Comparison of ENCODE assay signal across 8 mouse cellular contexts in genomic region chr13:49147858-49148226, GRCm38 (mm10). TPM values are rescaled to one million over a fixed set of nuclear protein-coding genes. Genes with fewer than 3 reads are reported as not detected.
DNase-seq lines count a peak whose midpoint lies in the region; ATAC-seq and TF ChIP-seq lines count a peak whose summit lies in the region.

TSS of gene Wnk2 (minus strand) at chr13:49148014.

- no peaks in the 10 kb centered on the region for H3K36me3 ChIP-seq in embryonic facial prominence, embryonic 15.5 days
- H3K36me3 ChIP-seq in heart, embryonic 10.5 days, result no peaks in the 10 kb centered on the region
- no peaks in the 10 kb centered on the region for H3K36me3 ChIP-seq in kidney, embryonic 14.5 days (ENCODE audit: control insufficient read depth, insufficient read depth, low read length)
- no peaks in the 10 kb centered on the region for H3K36me3 ChIP-seq in limb, embryonic 14.5 days (ENCODE audit: control insufficient read depth, insufficient read depth, low read length)
- H3K36me3 ChIP-seq in midbrain, embryonic 15.5 days (replicated peaks), result no peaks in the 10 kb centered on the region
- H3K36me3 ChIP-seq in stomach, embryonic 14.5 days (ENCODE audit: control insufficient read depth, insufficient read depth, low read length), result no peaks in the 10 kb centered on the region

- peak within 1 kb of the TSS; percentile 68 for H3K4me3 ChIP-seq in embryonic facial prominence, embryonic 15.5 days (replicated peaks)
- H3K4me3 ChIP-seq in heart, embryonic 10.5 days, result peak within 1 kb of the TSS; percentile 79
- peak within 1 kb of the TSS; percentile 73 for H3K4me3 ChIP-seq in kidney, embryonic 14.5 days (ENCODE audit: low read length)
- H3K4me3 ChIP-seq in limb, embryonic 14.5 days (replicated peaks; ENCODE audit: low read length), result peak within 1 kb of the TSS; percentile 68
- peak within 1 kb of the TSS; percentile 85 for H3K4me3 ChIP-seq in midbrain, embryonic 15.5 days
- peak within 1 kb of the TSS; percentile 60 for H3K4me3 ChIP-seq in stomach, embryonic 14.5 days (ENCODE audit: low read depth, low read length)

- under 1% methylated on average over 38 of the region's 43 CpGs for WGBS in embryonic facial prominence, embryonic 15.5 days
- WGBS in heart, embryonic 10.5 days, result under 1% methylated on average over 43 of the region's 43 CpGs
- WGBS in kidney, embryonic 14.5 days, result under 1% methylated on average over 33 of the region's 43 CpGs
- 1% methylated on average over 28 of the region's 43 CpGs for WGBS in limb, embryonic 14.5 days
- WGBS in midbrain, embryonic 15.5 days, result 0% methylated on average over 43 of the region's 43 CpGs
- 2% methylated on average over 25 of the region's 43 CpGs for WGBS in stomach, embryonic 14.5 days

- peak within 1 kb of the TSS; percentile 37 for H3K9ac ChIP-seq in embryonic facial prominence, embryonic 15.5 days
- H3K9ac ChIP-seq in kidney, embryonic 14.5 days (ENCODE audit: low read depth, low read length), result peak within 1 kb of the TSS; percentile 66
- peak within 1 kb of the TSS; percentile 64 for H3K9ac ChIP-seq in limb, embryonic 14.5 days (ENCODE audit: low read depth, low read length, severe bottlenecking)
- H3K9ac ChIP-seq in midbrain, embryonic 15.5 days, result peak within 1 kb of the TSS; percentile 87
- peak within 1 kb of the TSS; percentile 55 for H3K9ac ChIP-seq in stomach, embryonic 14.5 days (replicated peaks; ENCODE audit: low read depth, low read length)

- TF ChIP-seq POLR2A in limb, embryonic 14.5 days (IDR thresholded peaks at IDR 0.05; ENCODE audit: borderline replicate concordance, extremely low read depth, insufficient read depth, insufficient read length), result no peak

- ATAC-seq in embryonic facial prominence, embryonic 15.5 days (ENCODE audit: insufficient number of reproducible peaks, low FRiP score, low TSS enrichment, low read depth), result peak; percentile 69
- ATAC-seq in kidney, embryonic 14.5 days (ENCODE audit: low FRiP score, low TSS enrichment), result peak; percentile 57
- peak; percentile 80 for ATAC-seq in limb, embryonic 14.5 days (ENCODE audit: low FRiP score, low read depth)
- ATAC-seq in midbrain, embryonic 15.5 days (replicated peaks), result peak; percentile 78
- peak; percentile 84 for ATAC-seq in stomach, embryonic 14.5 days (ENCODE audit: insufficient number of reproducible peaks, insufficient read depth, low FRiP score, low read depth)

- H3K9me3 ChIP-seq in embryonic facial prominence, embryonic 15.5 days (replicated peaks), result no peaks in the 10 kb centered on the region
- H3K9me3 ChIP-seq in heart, embryonic 10.5 days, result no peaks in the 10 kb centered on the region
- H3K9me3 ChIP-seq in kidney, embryonic 14.5 days (ENCODE audit: control insufficient read depth, low read length), result no peaks in the 10 kb centered on the region
- no peaks in the 10 kb centered on the region for H3K9me3 ChIP-seq in limb, embryonic 14.5 days (ENCODE audit: control insufficient read depth, low read length)
- H3K9me3 ChIP-seq in midbrain, embryonic 15.5 days, result no peaks in the 10 kb centered on the region
- H3K9me3 ChIP-seq in stomach, embryonic 14.5 days (ENCODE audit: control insufficient read depth, low read depth, low read length), result no peaks in the 10 kb centered on the region

- peak; percentile 77 for DNase-seq in layer of hippocampus, adult 11-12 months (ENCODE audit: low spot score)
- no peak for DNase-seq in layer of hippocampus, adult 9-10 months (ENCODE audit: low spot score)
- DNase-seq in heart, embryonic 10.5 days (ENCODE audit: low spot score), result no peak
- peak; percentile 17 for DNase-seq in limb, embryonic 14.5 days (ENCODE audit: low spot score)

- H3K4me1 ChIP-seq in embryonic facial prominence, embryonic 15.5 days, result peaks cover 42% of the 10 kb centered on the region
- H3K4me1 ChIP-seq in heart, embryonic 10.5 days, result peaks cover 43% of the 10 kb centered on the region
- H3K4me1 ChIP-seq in kidney, embryonic 14.5 days (ENCODE audit: control insufficient read depth, insufficient read depth, low read length), result peaks cover 10% of the 10 kb centered on the region; the same call in 1 of the 2 replicates
- peaks cover 16% of the 10 kb centered on the region for H3K4me1 ChIP-seq in limb, embryonic 14.5 days (ENCODE audit: control insufficient read depth, insufficient read depth, low read length)
- peaks cover 41% of the 10 kb centered on the region for H3K4me1 ChIP-seq in midbrain, embryonic 15.5 days
- H3K4me1 ChIP-seq in stomach, embryonic 14.5 days (ENCODE audit: control insufficient read depth, insufficient read depth, low read length), result peaks cover 11% of the 10 kb centered on the region

- peaks cover 37% of the 10 kb centered on the region for H3K27me3 ChIP-seq in embryonic facial prominence, embryonic 15.5 days
- H3K27me3 ChIP-seq in heart, embryonic 10.5 days (ENCODE audit: insufficient read depth, poor library complexity, severe bottlenecking), result peaks cover 80% of the 10 kb centered on the region
- H3K27me3 ChIP-seq in kidney, embryonic 14.5 days (ENCODE audit: control insufficient read depth, insufficient read depth, low read length), result peaks cover 45% of the 10 kb centered on the region
- peaks cover 42% of the 10 kb centered on the region for H3K27me3 ChIP-seq in limb, embryonic 14.5 days (ENCODE audit: control insufficient read depth, insufficient read depth, low read length)
- no peaks in the 10 kb centered on the region for H3K27me3 ChIP-seq in midbrain, embryonic 15.5 days (replicated peaks)
- H3K27me3 ChIP-seq in stomach, embryonic 14.5 days (ENCODE audit: control insufficient read depth, insufficient read depth, low read length), result 0 out of 2 replicates have a peak, but pooled peaks cover 3% of the 10 kb centered on the region

- H3K27ac ChIP-seq in embryonic facial prominence, embryonic 15.5 days (replicated peaks), result no peak within 1 kb of the TSS; the same call in 1 of the 2 replicates
- H3K27ac ChIP-seq in heart, embryonic 10.5 days, result peak within 1 kb of the TSS; percentile 85
- H3K27ac ChIP-seq in kidney, embryonic 14.5 days (ENCODE audit: low read depth, low read length), result no peak within 1 kb of the TSS
- 0 out of 2 replicates have a peak within 1 kb of the TSS, but pooled peaks have one; percentile 9 for H3K27ac ChIP-seq in limb, embryonic 14.5 days (replicated peaks; ENCODE audit: low read depth, low read length)
- peak within 1 kb of the TSS; percentile 91 for H3K27ac ChIP-seq in midbrain, embryonic 15.5 days
- H3K27ac ChIP-seq in stomach, embryonic 14.5 days (ENCODE audit: low read length), result no peak within 1 kb of the TSS

- H3K4me2 ChIP-seq in embryonic facial prominence, embryonic 15.5 days (replicated peaks), result peak within 1 kb of the TSS; percentile 99
- H3K4me2 ChIP-seq in kidney, embryonic 14.5 days (replicated peaks; ENCODE audit: low read depth, low read length), result peak within 1 kb of the TSS; percentile 97
- H3K4me2 ChIP-seq in limb, embryonic 14.5 days (replicated peaks; ENCODE audit: low read depth, low read length, severe bottlenecking), result peak within 1 kb of the TSS; percentile 99
- H3K4me2 ChIP-seq in midbrain, embryonic 15.5 days, result peak within 1 kb of the TSS; percentile 96
- H3K4me2 ChIP-seq in stomach, embryonic 14.5 days (replicated peaks; ENCODE audit: low read depth, low read length), result peak within 1 kb of the TSS; percentile 83

RNA-seq across cellular contexts. Expression of gene Wnk2, which starts in this region (rescaled TPM):
- 2.6 and 3.1 TPM in 2 replicates for polyA plus RNA-seq in embryonic facial prominence, embryonic 15.5 days (2015; fragmentation: Nextera tagmentation; extraction: Ambion mirVana)
- polyA plus RNA-seq in heart, embryonic 10.5 days (2016; fragmentation: Nextera tagmentation; extraction: Ambion mirVana), result 0.89 TPM in 2 replicates
- polyA plus RNA-seq in kidney, embryonic 14.5 days (2014; fragmentation: Nextera tagmentation; extraction: Ambion mirVana), result 1.7 and 2.1 TPM in 2 replicates
- 7.8 and 11.4 TPM in 2 replicates for polyA plus RNA-seq in limb, embryonic 14.5 days (2012; rRNA removed)
- polyA plus RNA-seq in limb, embryonic 14.5 days (2014; fragmentation: Nextera tagmentation; extraction: Ambion mirVana), result 3.0 and 3.2 TPM in 2 replicates
- polyA plus RNA-seq in midbrain, embryonic 15.5 days (2015; fragmentation: Nextera tagmentation; extraction: Ambion mirVana), result 26.0 and 27.8 TPM in 2 replicates
- 4.2 and 4.4 TPM in 2 replicates for polyA plus RNA-seq in stomach, embryonic 14.5 days (2014; fragmentation: Nextera tagmentation; extraction: Ambion mirVana)

Comparison
In these comparisons a context has a peak if more than half of its experiments do, and no peak if none do; other contexts are left out.
1. DNase-seq: peak in layer of hippocampus, adult 11-12 months (single experiment) and limb, embryonic 14.5 days (single experiment); none in layer of hippocampus, adult 9-10 months (single experiment) and heart, embryonic 10.5 days (single experiment).
2. H3K27ac ChIP-seq: peak in heart, embryonic 10.5 days (single experiment), limb, embryonic 14.5 days (single experiment) and midbrain, embryonic 15.5 days (single experiment); none in embryonic facial prominence, embryonic 15.5 days (single experiment), kidney, embryonic 14.5 days (single experiment) and stomach, embryonic 14.5 days (single experiment).
3. H3K9ac ChIP-seq: peak in every context shown above with its lines; median percentile 87 in midbrain, embryonic 15.5 days; 66 in kidney, embryonic 14.5 days; 64 in limb, embryonic 14.5 days; 55 in stomach, embryonic 14.5 days; 37 in embryonic facial prominence, embryonic 15.5 days.
4. Peak in every context shown above with its lines, with median percentiles within 50 percentile points of each other: ATAC-seq, H3K4me2 ChIP-seq and H3K4me3 ChIP-seq.